Mouse (Mus musculus) stomach, postnatal 0 days (tissue): ENCODE measurements around the gene Zbtb11. TPM values are rescaled to one million over a fixed set of nuclear protein-coding genes. Genes with fewer than 3 reads are reported as not detected.

Source experiments
- ATAC-seq: fragments of 200-750 bp; cut with Nextera tagmentation; 2 replicates; pipeline ENCODE4 v1.8.0; 2017; ENCODE audit not compliant: low FRiP score, low TSS enrichment
- DNase-seq: peaks from one replicate; pipeline ENCODE4 v3.0.0-alpha.2; 2016; ENCODE audit warnings: low spot score
- H3K27ac ChIP-seq: fragments of 300-500 bp; sonication (generic); replicated peaks from 2 replicates; pipeline ENCODE4 v1.5.1; 2014; ENCODE audit warnings: mild to moderate bottlenecking, control low read depth
- H3K27me3 ChIP-seq: fragments of 300-500 bp; sonication (generic); 2 replicates; pipeline ENCODE4 v1.6.1; 2014; ENCODE audit warnings: low read length; ENCODE audit not compliant: control insufficient read depth, insufficient read depth
- H3K36me3 ChIP-seq: fragments of 300-500 bp; sonication (generic); 2 replicates; pipeline ENCODE4 v1.6.1; 2014; ENCODE audit warnings: low read length, mixed read lengths; ENCODE audit not compliant: control insufficient read depth, insufficient read depth
- H3K4me1 ChIP-seq: fragments of 300-500 bp; sonication (generic); replicated peaks from 2 replicates; pipeline ENCODE4 v1.6.1; 2014; ENCODE audit warnings: antibody characterized with exemption; ENCODE audit not compliant: control insufficient read depth, insufficient read depth
- H3K4me2 ChIP-seq: fragments of 300-500 bp; sonication (generic); replicated peaks from 2 replicates; pipeline ENCODE4 v1.6.1; 2014; ENCODE audit warnings: low read depth, mild to moderate bottlenecking, control low read depth, moderate library complexity
- H3K4me3 ChIP-seq: fragments of 300-500 bp; sonication (generic); 2 replicates; pipeline ENCODE4 v1.5.1; 2014; ENCODE audit warnings: low read depth, low read length, control low read depth
- H3K9ac ChIP-seq: fragments of 300-500 bp; sonication (generic); 2 replicates; pipeline ENCODE4 v1.6.1; 2014; ENCODE audit warnings: mild to moderate bottlenecking, low read length, control low read depth, mixed read lengths
- H3K9me3 ChIP-seq: fragments of 300-500 bp; sonication (generic); 2 replicates; pipeline ENCODE4 v1.6.1; 2016; ENCODE audit warnings: low read length; ENCODE audit not compliant: control insufficient read depth
- CTCF ChIP-seq: IDR thresholded peaks from 2 replicates; pipeline ENCODE4 v1.5.1; 2016; ENCODE audit warnings: antibody characterized with exemption, low read depth, mild to moderate bottlenecking, moderate library complexity
- EP300 ChIP-seq: optimal IDR thresholded peaks from 2 replicates; pipeline ENCODE3; 2016; ENCODE audit warnings: antibody characterized with exemption
- WGBS: fragments of 180-500 bp; shearing (Covaris S2); extraction: QIAGEN DNeasy Blood & Tissue Kit; methylation state at CpG from one replicate; pipeline ENCODE4 v1.1.7; 2014; 5-methylcytosine and 5-hydroxymethylcytosine counted together
- polyA plus RNA-seq: library from polyadenylated mRNA; unstranded; fragments of >200 nt; fragmentation: Nextera tagmentation; extraction: Ambion mirVana; gene quantifications from 2 replicates; pipeline ENCODE4 v1.2.1, GENCODE M21; 2015

Gene Zbtb11
- polyA plus RNA-seq, 1 experiment from 2014 or later = 7.3 TPM

GRCm38 (mm10) chr16:56056944-56057590 is 83.4 kb downstream of the Zbtb11 start:
- H3K9ac ChIP-seq = no peak overlapping the region
- TF ChIP-seq CTCF (no peak), EP300 (no peak)
- H3K4me1 ChIP-seq = no peaks in the 10 kb centered on the region
- WGBS = 53% methylated on average over 7 of the region's 7 CpGs
- H3K27ac ChIP-seq = no peak overlapping the region
- no peak overlapping the region for H3K4me3 ChIP-seq
- H3K9me3 ChIP-seq = no peaks in the 10 kb centered on the region
- ATAC-seq (no peak), DNase-seq (no peak)
- no peaks in the 10 kb centered on the region for H3K27me3 ChIP-seq
- H3K4me2 ChIP-seq = no peak overlapping the region
- no peaks in the 10 kb centered on the region for H3K36me3 ChIP-seq

- no peak for DNase-seq
- no peaks in the 10 kb centered on the region for H3K9me3 ChIP-seq
- H3K4me2 ChIP-seq = no peak overlapping the region
- no peak overlapping the region for H3K27ac ChIP-seq
- TF ChIP-seq EP300 (no peak), CTCF (no peak)
- H3K4me1 ChIP-seq = no peaks in the 10 kb centered on the region
- no peak overlapping the region for H3K4me3 ChIP-seq
- 78% methylated on average over 10 of the region's 10 CpGs for WGBS
- no peaks in the 10 kb centered on the region for H3K27me3 ChIP-seq
- no peak for ATAC-seq
- H3K9ac ChIP-seq = no peak overlapping the region
- no peaks in the 10 kb centered on the region for H3K36me3 ChIP-seq
Measured at GRCm38 (mm10) chr16:56058151-56058550, 84.5 kb downstream of the Zbtb11 start.

Other genes starting within 250 kb of the Zbtb11 start
- gene Nfkbiz, start 135.0 kb upstream of the Zbtb11 start, polyA plus RNA-seq = 9.0 and 9.1 TPM in 2 replicates
- gene Nxpe3, start 78.6 kb upstream of the Zbtb11 start, polyA plus RNA-seq = 0.11 and 0.16 TPM in 2 replicates
- gene Cep97, start 39.0 kb upstream of the Zbtb11 start, polyA plus RNA-seq = 1.9 and 2.6 TPM in 2 replicates
- 760 and 770 TPM in 2 replicates for gene Rpl24, start 7.6 kb upstream of the Zbtb11 start, polyA plus RNA-seq
- gene Pcnp, start 55.9 kb downstream of the Zbtb11 start, polyA plus RNA-seq = 122 and 128 TPM in 2 replicates
- gene Trmt10c, start 63.9 kb downstream of the Zbtb11 start, polyA plus RNA-seq = 16.2 and 17.6 TPM in 2 replicates
- gene Senp7, start 74.5 kb downstream of the Zbtb11 start, polyA plus RNA-seq = 11.0 and 12.6 TPM in 2 replicates
- 0.13 and 0.40 TPM in 2 replicates for gene Impg2, start 230.4 kb downstream of the Zbtb11 start, polyA plus RNA-seq